Mouse (Mus musculus) kidney, embryonic 15.5 days (tissue): Measurements from ENCODE around the gene Spc24. TPM values are rescaled to one million over a fixed set of nuclear protein-coding genes. Genes with fewer than 3 reads are reported as not detected.

Source experiments
- ATAC-seq: fragments of 200-750 bp; cut with Nextera tagmentation; replicated peaks from 2 replicates; pipeline ENCODE4 v1.8.0; 2017; ENCODE audit warnings: moderate TSS enrichment; ENCODE audit not compliant: low FRiP score
- H3K27ac ChIP-seq: fragments of 300-500 bp; sonication (generic); 2 replicates; pipeline ENCODE4 v1.5.1; 2015; ENCODE audit warnings: mild to moderate bottlenecking, inconsistent platforms
- H3K27me3 ChIP-seq: fragments of 300-500 bp; sonication (generic); 2 replicates; pipeline ENCODE4 v1.6.1; 2015; ENCODE audit warnings: inconsistent platforms
- H3K36me3 ChIP-seq: fragments of 300-500 bp; sonication (generic); 2 replicates; pipeline ENCODE4 v1.6.1; 2015; ENCODE audit warnings: inconsistent platforms
- H3K4me1 ChIP-seq: fragments of 300-500 bp; sonication (generic); 2 replicates; pipeline ENCODE4 v1.6.1; 2015; ENCODE audit warnings: inconsistent platforms
- H3K4me2 ChIP-seq: fragments of 300-500 bp; sonication (generic); 2 replicates; pipeline ENCODE4 v1.6.1; 2015; ENCODE audit warnings: moderate library complexity, mild to moderate bottlenecking, inconsistent platforms
- H3K4me3 ChIP-seq: fragments of 300-500 bp; sonication (generic); replicated peaks from 2 replicates; pipeline ENCODE4 v1.5.1; 2015; ENCODE audit warnings: mild to moderate bottlenecking, inconsistent platforms
- H3K9ac ChIP-seq: fragments of 300-500 bp; sonication (generic); 2 replicates; pipeline ENCODE4 v1.6.1; 2015; ENCODE audit warnings: mild to moderate bottlenecking, inconsistent platforms
- H3K9me3 ChIP-seq: fragments of 300-500 bp; sonication (generic); replicated peaks from 2 replicates; pipeline ENCODE4 v1.6.1; 2016; ENCODE audit warnings: inconsistent platforms
- WGBS: fragments of 180-500 bp; shearing (Covaris S2); methylation state at CpG from one replicate; pipeline ENCODE4 v1.1.7; 2015; ENCODE audit warnings: mixed read lengths; 5-methylcytosine and 5-hydroxymethylcytosine counted together
- polyA plus RNA-seq: library from polyadenylated mRNA; unstranded; fragments of >200 nt; fragmentation: Nextera tagmentation; extraction: Ambion mirVana; gene quantifications from 2 replicates; pipeline ENCODE4 v1.2.1, GENCODE M21; 2015

The Spc24 gene
- polyA plus RNA-seq, 1 experiment from 2014 or later = 135 TPM

GRCm38 (mm10) chr9:21740427-21740826 is 19.7 kb downstream of the Spc24 start:
- no peak overlapping the region for H3K27ac ChIP-seq
- no peak overlapping the region for H3K4me2 ChIP-seq
- no peak for ATAC-seq
- H3K36me3 ChIP-seq = peaks cover 94% of the 10 kb centered on the region
- 0 out of 2 replicates have a peak, but pooled peaks cover 6% of the 10 kb centered on the region for H3K4me1 ChIP-seq
- no peak overlapping the region for H3K9ac ChIP-seq
- no peak overlapping the region for H3K4me3 ChIP-seq
- H3K9me3 ChIP-seq = no peaks in the 10 kb centered on the region
- no peaks in the 10 kb centered on the region for H3K27me3 ChIP-seq
- WGBS = 97% methylated on average over 14 of the region's 14 CpGs

GRCm38 (mm10) chr9:21738776-21739175 is 21.3 kb downstream of the Spc24 start:
- Histone ChIP-seq H3K9me3 (no peaks in the 10 kb centered on the region), H3K27ac (no peak overlapping the region), H3K9ac (no peak overlapping the region), H3K27me3 (no peaks in the 10 kb centered on the region), H3K4me2 (no peak overlapping the region), H3K4me1 (0 out of 2 replicates have a peak, but pooled peaks cover 6% of the 10 kb centered on the region), H3K36me3 (peaks cover 94% of the 10 kb centered on the region), H3K4me3 (no peak overlapping the region)
- ATAC-seq = no peak
- 93% methylated on average over 7 of the region's 7 CpGs for WGBS

GRCm38 (mm10) chr9:21737188-21737587 is 22.9 kb downstream of the Spc24 start:
- Histone ChIP-seq H3K9me3 (no peaks in the 10 kb centered on the region), H3K4me3 (no peak overlapping the region), H3K27ac (0 out of 2 replicates have a peak overlapping the region, but pooled peaks have one; percentile 51), H3K4me2 (no peak overlapping the region), H3K4me1 (0 out of 2 replicates have a peak, but pooled peaks cover 6% of the 10 kb centered on the region), H3K27me3 (no peaks in the 10 kb centered on the region), H3K36me3 (peaks cover 98% of the 10 kb centered on the region), H3K9ac (no peak overlapping the region)
- ATAC-seq = no peak
- WGBS = 91% methylated on average over 10 of the region's 10 CpGs

- Histone ChIP-seq H3K27me3 (no peaks in the 10 kb centered on the region), H3K4me3 (no peak overlapping the region), H3K9me3 (no peaks in the 10 kb centered on the region), H3K4me1 (0 out of 2 replicates have a peak, but pooled peaks cover 6% of the 10 kb centered on the region), H3K4me2 (no peak overlapping the region), H3K9ac (no peak overlapping the region), H3K27ac (peak overlapping the region; percentile 51; the same call in 1 of the 2 replicates), H3K36me3 (peaks cover 98% of the 10 kb centered on the region)
- no peak for ATAC-seq
- 64% methylated on average over 3 of the region's 3 CpGs for WGBS
These were observed 23.5 kb downstream of the Spc24 start for GRCm38 (mm10) chr9:21736580-21736979.

- no peak for ATAC-seq
- no peaks in the 10 kb centered on the region for H3K27me3 ChIP-seq
- no peak overlapping the region for H3K9ac ChIP-seq
- 87% methylated on average over 14 of the region's 14 CpGs for WGBS
- H3K27ac ChIP-seq = no peak overlapping the region
- H3K4me2 ChIP-seq = no peak overlapping the region
- no peaks in the 10 kb centered on the region for H3K9me3 ChIP-seq
- H3K4me3 ChIP-seq = no peak overlapping the region
- peaks cover 91% of the 10 kb centered on the region for H3K36me3 ChIP-seq
- H3K4me1 ChIP-seq = 0 out of 2 replicates have a peak, but pooled peaks cover 12% of the 10 kb centered on the region
These were observed 25.0 kb downstream of the Spc24 start for GRCm38 (mm10) chr9:21735126-21735525.

GRCm38 (mm10) chr9:21733989-21734388 is 26.1 kb downstream of the Spc24 start:
- Histone ChIP-seq H3K9me3 (no peaks in the 10 kb centered on the region), H3K4me3 (no peak overlapping the region), H3K27ac (no peak overlapping the region), H3K4me2 (no peak overlapping the region), H3K36me3 (peaks cover 83% of the 10 kb centered on the region), H3K27me3 (no peaks in the 10 kb centered on the region), H3K4me1 (peaks cover 23% of the 10 kb centered on the region), H3K9ac (no peak overlapping the region)
- ATAC-seq = no peak
- 93% methylated on average over 7 of the region's 7 CpGs for WGBS

GRCm38 (mm10) chr9:21733446-21733845 is 26.7 kb downstream of the Spc24 start:
- Histone ChIP-seq H3K36me3 (peaks cover 80% of the 10 kb centered on the region), H3K4me1 (peaks cover 26% of the 10 kb centered on the region), H3K27me3 (no peaks in the 10 kb centered on the region), H3K9me3 (no peaks in the 10 kb centered on the region), H3K9ac (no peak overlapping the region), H3K4me2 (no peak overlapping the region), H3K4me3 (no peak overlapping the region), H3K27ac (no peak overlapping the region)
- 96% methylated on average over 17 of the region's 17 CpGs for WGBS
- no peak for ATAC-seq

GRCm38 (mm10) chr9:21732288-21732687 is 27.8 kb downstream of the Spc24 start:
- peaks cover 71% of the 10 kb centered on the region for H3K36me3 ChIP-seq

GRCm38 (mm10) chr9:21729264-21729663 is 30.8 kb downstream of the Spc24 start:
- no peak for ATAC-seq
- Histone ChIP-seq H3K36me3 (peaks cover 57% of the 10 kb centered on the region), H3K9ac (no peak overlapping the region), H3K9me3 (no peaks in the 10 kb centered on the region), H3K4me3 (no peak overlapping the region), H3K27me3 (no peaks in the 10 kb centered on the region), H3K4me2 (no peak overlapping the region), H3K27ac (0 out of 2 replicates have a peak overlapping the region, but pooled peaks have one; percentile 18), H3K4me1 (peaks cover 57% of the 10 kb centered on the region)
- WGBS = 80% methylated on average over 7 of the region's 7 CpGs

More at GRCm38 (mm10) chr9:21732288-21732687, 27.8 kb downstream of the Spc24 start:
- Histone ChIP-seq H3K27me3 (no peaks in the 10 kb centered on the region), H3K4me3 (no peak overlapping the region), H3K27ac (no peak overlapping the region), H3K9ac (no peak overlapping the region), H3K4me1 (peaks cover 34% of the 10 kb centered on the region), H3K9me3 (no peaks in the 10 kb centered on the region), H3K4me2 (no peak overlapping the region)
- no peak for ATAC-seq
- 94% methylated on average over 9 of the region's 9 CpGs for WGBS

- WGBS = 85% methylated on average over 10 of the region's 10 CpGs
- H3K4me3 ChIP-seq = no peak overlapping the region
- no peak overlapping the region for H3K9ac ChIP-seq
- H3K4me2 ChIP-seq = no peak overlapping the region
- ATAC-seq = no peak
- peaks cover 57% of the 10 kb centered on the region for H3K4me1 ChIP-seq
- peaks cover 48% of the 10 kb centered on the region for H3K36me3 ChIP-seq
- no peak overlapping the region for H3K27ac ChIP-seq
- no peaks in the 10 kb centered on the region for H3K9me3 ChIP-seq
- H3K27me3 ChIP-seq = no peaks in the 10 kb centered on the region
These were observed 31.8 kb downstream of the Spc24 start for GRCm38 (mm10) chr9:21728261-21728832.

GRCm38 (mm10) chr9:21726218-21726975 is 33.7 kb downstream of the Spc24 start:
- Histone ChIP-seq H3K27me3 (no peaks in the 10 kb centered on the region), H3K4me3 (no peak overlapping the region), H3K9ac (no peak overlapping the region), H3K27ac (peak overlapping the region; percentile 42; the same call in 1 of the 2 replicates), H3K4me2 (peak overlapping the region; percentile 72), H3K4me1 (peaks cover 64% of the 10 kb centered on the region), H3K9me3 (no peaks in the 10 kb centered on the region), H3K36me3 (peaks cover 28% of the 10 kb centered on the region)
- WGBS = 73% methylated on average over 14 of the region's 14 CpGs
- ATAC-seq = no peak
